20 mouse cellular contexts compared by ENCODE assay signal in genomic region chr3:135650773-135651555, GRCm38 (mm10). TPM values are rescaled to one million over a fixed set of nuclear protein-coding genes. Genes with fewer than 3 reads are reported as not detected.
DNase-seq lines count a peak whose midpoint lies in the region; ATAC-seq lines count a peak whose summit lies in the region.
"Had no signal": no experiment of that assay in that cellular context is flagged by ENCODE, and none has a peak within 500 bp of the region (broad histone marks: within the 10 kb centered on the region; RNA-seq: fewer than 3 reads in every experiment).

No protein-coding gene starts in this region.

- no peaks in the 10 kb centered on the region; the same call in 1 of the 2 replicates for H3K36me3 ChIP-seq in forebrain, embryonic 15.5 days
- no peaks in the 10 kb centered on the region; the same call in 1 of the 2 replicates for H3K36me3 ChIP-seq in forebrain, embryonic 11.5 days (ENCODE audit: control insufficient read depth, insufficient read depth, low read length)
- H3K36me3 ChIP-seq in limb, embryonic 15.5 days = peaks cover 32% of the 10 kb centered on the region

- no peak overlapping the region for H3K4me3 ChIP-seq in forebrain, embryonic 15.5 days
- no peak overlapping the region for H3K4me3 ChIP-seq in forebrain, embryonic 11.5 days (ENCODE audit: low read depth, low read length)
- no peak overlapping the region for H3K4me3 ChIP-seq in limb, embryonic 15.5 days
- H3K4me3 ChIP-seq: forebrain, embryonic 10.5 days; heart, embryonic 15.5 days; stomach, embryonic 15.5 days had no signal

- H3K4me2 ChIP-seq in forebrain, embryonic 15.5 days (replicated peaks) = no peak overlapping the region
- H3K4me2 ChIP-seq in forebrain, embryonic 11.5 days (ENCODE audit: low read depth, low read length, severe bottlenecking) = no peak overlapping the region
- H3K4me2 ChIP-seq in limb, embryonic 15.5 days = no peak overlapping the region
- H3K4me2 ChIP-seq: heart, embryonic 15.5 days; hindbrain, embryonic 14.5 days; stomach, embryonic 15.5 days had no signal

- ATAC-seq in forebrain, embryonic 15.5 days (replicated peaks) = 0 out of 2 replicates have a peak, but pooled peaks have one; percentile 21
- ATAC-seq in forebrain, embryonic 11.5 days (replicated peaks; ENCODE audit: low FRiP score) = no peak
- ATAC-seq in limb, embryonic 15.5 days (ENCODE audit: insufficient number of reproducible peaks, low FRiP score, low TSS enrichment, low read depth) = 0 out of 2 replicates have a peak, but pooled peaks have one; percentile 58
- ATAC-seq: intestine, postnatal 0 days had no signal

- no peaks in the 10 kb centered on the region for H3K9me3 ChIP-seq in forebrain, embryonic 15.5 days
- H3K9me3 ChIP-seq in forebrain, embryonic 11.5 days (ENCODE audit: control insufficient read depth, low read length) = no peaks in the 10 kb centered on the region
- no peaks in the 10 kb centered on the region for H3K9me3 ChIP-seq in limb, embryonic 15.5 days
- H3K9me3 ChIP-seq: forebrain, embryonic 10.5 days; G1E; heart, embryonic 15.5 days; stomach, embryonic 15.5 days had no signal

- 69% methylated on average over 15 of the region's 15 CpGs for WGBS in forebrain, embryonic 15.5 days
- 86% methylated on average over 15 of the region's 15 CpGs for WGBS in forebrain, embryonic 11.5 days
- 38% methylated on average over 15 of the region's 15 CpGs for WGBS in limb, embryonic 15.5 days

- intact Hi-C loops in gastrocnemius, postnatal 36 days (cut with DNase I) = no loop called here

- H3K27me3 ChIP-seq in forebrain, embryonic 15.5 days = no peaks in the 10 kb centered on the region
- no peaks in the 10 kb centered on the region for H3K27me3 ChIP-seq in forebrain, embryonic 11.5 days (ENCODE audit: control insufficient read depth, insufficient read depth, low read length)
- H3K27me3 ChIP-seq in limb, embryonic 15.5 days = no peaks in the 10 kb centered on the region
- H3K27me3 ChIP-seq: heart, embryonic 15.5 days; stomach, embryonic 15.5 days had no signal

- H3K27ac ChIP-seq in forebrain, embryonic 15.5 days (replicated peaks) = no peak overlapping the region
- H3K27ac ChIP-seq in forebrain, embryonic 11.5 days (ENCODE audit: low read depth, low read length) = no peak overlapping the region
- peak overlapping the region; percentile 47; the same call in 1 of the 2 replicates for H3K27ac ChIP-seq in limb, embryonic 15.5 days
- H3K27ac ChIP-seq: forebrain, embryonic 10.5 days; heart, embryonic 15.5 days; hindbrain, embryonic 14.5 days; liver, embryonic 14.5 days; stomach, embryonic 15.5 days had no signal

- DNase-seq in forebrain, embryonic 11.5 days (ENCODE audit: low spot score) = no peak
- peak; percentile 20 to 31 for DNase-seq in layer of hippocampus, postnatal 10 days (ENCODE audit: low spot score in 2 of 2)
- DNase-seq in layer of hippocampus, postnatal 36 days = no peak
- peak; percentile 24 for DNase-seq in Muller cell, postnatal 12 days (ENCODE audit: inconsistent ontology term)
- no peak for DNase-seq in gastrocnemius, postnatal 36 days
- DNase-seq: adrenal gland, adult 2 months; left cerebral cortex, postnatal 4 days; lung, postnatal 10 days; right cerebral cortex, adult 18-20 months; spleen, adult 18-20 months; thymus, postnatal 25 days had no signal

- peaks cover 12% of the 10 kb centered on the region; the same call in 1 of the 2 replicates for H3K4me1 ChIP-seq in forebrain, embryonic 15.5 days
- H3K4me1 ChIP-seq in forebrain, embryonic 11.5 days (replicated peaks; ENCODE audit: control insufficient read depth, insufficient read depth, low read length) = no peaks in the 10 kb centered on the region
- peaks cover 11% of the 10 kb centered on the region; the same call in 1 of the 2 replicates for H3K4me1 ChIP-seq in limb, embryonic 15.5 days
- H3K4me1 ChIP-seq: forebrain, embryonic 10.5 days; heart, embryonic 15.5 days had no signal

- no peak overlapping the region for H3K9ac ChIP-seq in forebrain, embryonic 15.5 days (replicated peaks)
- H3K9ac ChIP-seq in forebrain, embryonic 11.5 days (ENCODE audit: low read length) = no peak overlapping the region
- no peak overlapping the region for H3K9ac ChIP-seq in limb, embryonic 15.5 days
- H3K9ac ChIP-seq: heart, embryonic 15.5 days; hindbrain, embryonic 14.5 days; liver, embryonic 14.5 days; stomach, embryonic 15.5 days had no signal

RNA-seq across cellular contexts. Expression of gene Nfkb1, which starts 40.4 kb away (rescaled TPM):
- polyA plus RNA-seq in forebrain, embryonic 15.5 days (2015; fragmentation: Nextera tagmentation; extraction: Ambion mirVana) = 5.9 and 7.1 TPM in 2 replicates
- 14.5 and 14.6 TPM in 2 replicates for polyA plus RNA-seq in forebrain, embryonic 11.5 days (2014; fragmentation: Nextera tagmentation; extraction: Ambion mirVana)
- total RNA-seq in layer of hippocampus, postnatal 10 days (2021) = 10 to 100 TPM; 20.5 to 25.2 TPM
- total RNA-seq in layer of hippocampus, postnatal 36 days (2021) = 10 to 100 TPM; 21.6 to 25.8 TPM
- 18.5 and 18.8 TPM in 2 replicates for polyA plus RNA-seq in limb, embryonic 15.5 days (2015; fragmentation: Nextera tagmentation; extraction: Ambion mirVana)
- total RNA-seq in gastrocnemius, postnatal 36 days (2021) = 10 to 100 TPM; 17.0 to 17.9 TPM

Comparison
In these comparisons a context has a peak if more than half of its experiments do, and no peak if none do; other contexts are left out.
1. DNase-seq: peak in layer of hippocampus, postnatal 10 days (2 of 2) and Muller cell, postnatal 12 days (single experiment); none in forebrain, embryonic 11.5 days (single experiment), layer of hippocampus, postnatal 36 days (0 of 2) and gastrocnemius, postnatal 36 days (0 of 2).